Mouse (Mus musculus) liver, embryonic 14.5 days (tissue): ENCODE data around the gene 5730522E02Rik.

Source experiments
- CTCF ChIP-seq: IDR thresholded peaks from 2 replicates; pipeline ENCODE4 v1.5.1; 2016; ENCODE audit warnings: antibody characterized with exemption, low read depth, control low read depth
- EP300 ChIP-seq: IDR thresholded peaks from 2 replicates; pipeline ENCODE4 v1.6.1; 2016; ENCODE audit warnings: antibody characterized with exemption, low read depth

- TF ChIP-seq CTCF (no peak), EP300 (no peak)
Observed at GRCm38 (mm10) chr11:25710559-25710958, 500.0 kb downstream of the 5730522E02Rik start.
